Mouse (Mus musculus) heart, embryonic 16.5 days (tissue): Measurements from ENCODE around the gene Mybl2. TPM values are rescaled to one million over a fixed set of nuclear protein-coding genes. Genes with fewer than 3 reads are reported as not detected.

Source experiments
- microRNA-seq: library from miRNA; unstranded; fragments of <30 nt; microRNA quantifications from one replicate; pipeline ENCODE4, GENCODE M21; 2017
- polyA plus RNA-seq: library from polyadenylated mRNA; unstranded; fragments of >200 nt; fragmentation: Nextera tagmentation; extraction: Ambion mirVana; gene quantifications from 2 replicates; pipeline ENCODE4 v1.2.1, GENCODE M21; 2015

The Mybl2 gene
- polyA plus RNA-seq, 1 experiment from 2014 or later, result 16.3 TPM

Small RNA genes within 50 kb of the gene (microRNA-seq; reads per million reads assigned to microRNA genes)
- not detected for gene Gm22174
- gene Mir7003, result not detected

Other genes with a start within 250 kb of the Mybl2 start
- gene Srsf6, start 123.2 kb upstream of the Mybl2 start, polyA plus RNA-seq, result 112 and 129 TPM in 2 replicates
- gene L3mbtl1, start 111.2 kb upstream of the Mybl2 start, polyA plus RNA-seq, result 0.04 and 0.07 TPM in 2 replicates
- gene Sgk2, start 67.4 kb upstream of the Mybl2 start, polyA plus RNA-seq, result 0.09 TPM in 1 of 2 replicates, not detected in the other
- gene Ift52, start 37.3 kb upstream of the Mybl2 start, polyA plus RNA-seq, result 33.9 and 34.8 TPM in 2 replicates
- not detected in 2 replicates for gene Gtsf1l, start 33.2 kb downstream of the Mybl2 start, polyA plus RNA-seq
- 4.8 and 6.1 TPM in 2 replicates for gene Tox2, start 148.4 kb downstream of the Mybl2 start, polyA plus RNA-seq